Mouse (Mus musculus): ENCODE results near the gene Sf3b1.
"Not testable (repeated sequence)": the region's sequence is repeated elsewhere in the genome, so short reads cannot be mapped to it uniquely, and the experiment has no call there.

Gene Sf3b1

GRCm38 (mm10) chr1:54956995-54957394 lies 70.3 kb downstream of the Sf3b1 start:
- not testable (repeated sequence) for DNase-seq (ENCODE audit: low read depth, low spot score)

- DNase-seq (ENCODE audit: low read depth, low spot score) = no peak
These were observed 72.4 kb downstream of the Sf3b1 start for GRCm38 (mm10) chr1:54954856-54955255.

- DNase-seq (ENCODE audit: low read depth, low spot score) = no peak
These were observed 82.6 kb downstream of the Sf3b1 start for GRCm38 (mm10) chr1:54944648-54945047.

GRCm38 (mm10) chr1:54935466-54935865 lies 91.8 kb downstream of the Sf3b1 start:
- DNase-seq (ENCODE audit: low read depth, low spot score) = no peak
